Mouse (Mus musculus) erythroblast, adult 5-6 weeks (primary cell): Measurements from ENCODE around the gene Ttc41. TPM values are rescaled to one million over a fixed set of nuclear protein-coding genes. Genes with fewer than 3 reads are reported as not detected.

Experiments used
- ATAC-seq: replicated peaks from 2 replicates; pipeline ENCODE4 v1.8.0; 2016; ENCODE audit warnings: moderate number of reproducible peaks, mild to moderate bottlenecking, moderate TSS enrichment, inconsistent platforms; ENCODE audit not compliant: poor library complexity, low FRiP score, severe bottlenecking
- total RNA-seq, 2 experiments: library from RNA; stranded (forward) in 1 of 2; stranded (reverse) in 1 of 2; fragments of 150-400 nt in 1 of 2; fragments of 200-764, 138-1000 nt in 1 of 2; gene quantifications; 2 replicates each; pipeline versions ENCODE4 v1.2.3 to v1.2.4; 2015 to 2017; ENCODE audit warnings: low replicate concordance in 2 of 2

The Ttc41 gene
- total RNA-seq, 2 experiments from 2014 or later, result 0.26 TPM; not detected in 1

- ATAC-seq, result no peak
Measured at GRCm38 (mm10) chr10:86814292-86815131, 108.9 kb downstream of the Ttc41 start.

- no peak for ATAC-seq
Measured at GRCm38 (mm10) chr10:86815133-86815532, 109.5 kb downstream of the Ttc41 start.

- no peak for ATAC-seq
Measured at GRCm38 (mm10) chr10:86819649-86820165, 114.1 kb downstream of the Ttc41 start.

- ATAC-seq, result no peak
Measured at GRCm38 (mm10) chr10:86821014-86821413, 115.4 kb downstream of the Ttc41 start.

- ATAC-seq, result no peak
Measured at GRCm38 (mm10) chr10:86824093-86824492, 118.5 kb downstream of the Ttc41 start.

- ATAC-seq, result no peak
Measured at GRCm38 (mm10) chr10:86824871-86825270, 119.3 kb downstream of the Ttc41 start.

- ATAC-seq, result no peak
Measured at GRCm38 (mm10) chr10:86825871-86826522, 120.4 kb downstream of the Ttc41 start.

Other genes with a start within 250 kb of the Ttc41 start
- gene Syn3, start 206.9 kb upstream of the Ttc41 start, total RNA-seq (2015; ENCODE audit: low replicate concordance), result not detected in 2 replicates
- 0.77 and 0.84 TPM in 2 replicates for gene Syn3, start 206.9 kb upstream of the Ttc41 start, total RNA-seq (2017; ENCODE audit: low replicate concordance)
- gene Hsp90b1, start 302 bp upstream of the Ttc41 start, total RNA-seq (2015; ENCODE audit: low replicate concordance), result 136 and 158 TPM in 2 replicates
- gene Hsp90b1, start 302 bp upstream of the Ttc41 start, total RNA-seq (2017; ENCODE audit: low replicate concordance), result 198 and 211 TPM in 2 replicates
- not detected in 2 replicates for gene Gm49358, start 58.2 kb downstream of the Ttc41 start, total RNA-seq (2015; ENCODE audit: low replicate concordance)
- 1.2 TPM in 1 of 2 replicates, not detected in the other for gene Gm49358, start 58.2 kb downstream of the Ttc41 start, total RNA-seq (2017; ENCODE audit: low replicate concordance)
- 1.3 and 1.5 TPM in 2 replicates for gene Nt5dc3, start 73.2 kb downstream of the Ttc41 start, total RNA-seq (2015; ENCODE audit: low replicate concordance)
- gene Nt5dc3, start 73.2 kb downstream of the Ttc41 start, total RNA-seq (2017; ENCODE audit: low replicate concordance), result 0.17 and 0.70 TPM in 2 replicates